Mouse (Mus musculus): ENCODE data around the gene Gm42688.

- TF ChIP-seq CTCF (IDR thresholded peaks at IDR 0.05; ENCODE audit: borderline replicate concordance, control insufficient read depth, extremely low read depth, insufficient read depth, low read length, poor library complexity) (no peak), POLR2A (IDR thresholded peaks at IDR 0.05; ENCODE audit: control insufficient read depth, extremely low read depth, insufficient read depth, low read length, poor library complexity) (no peak)
These were observed 32.8 kb downstream of the Gm42688 start for GRCm38 (mm10) chr6:83134226-83134625.

Measured in thymus, adult 2 months (tissue).